Mouse (Mus musculus): ENCODE results near the gene Spock1.

- TF ChIP-seq POLR2A (IDR thresholded peaks at IDR 0.05; ENCODE audit: low read depth, low read length), result no peak
- TF ChIP-seq CTCF (conservative IDR thresholded peaks at IDR 0.05 in 1 of 2, IDR thresholded peaks at IDR 0.05 in 1 of 2; ENCODE audit: low read depth in 2 of 2, low read length in 2 of 2), result no peak
- TF ChIP-seq TBP (conservative IDR thresholded peaks at IDR 0.05; ENCODE audit: low read depth, low read length), result no peak
- no peak for TF ChIP-seq USF2 (conservative IDR thresholded peaks at IDR 0.05; ENCODE audit: low read depth, low read length)
- no peak for TF ChIP-seq ZC3H11A (IDR thresholded peaks at IDR 0.05; ENCODE audit: low read depth, low read length)
These were observed 434.1 kb downstream of the Spock1 start for GRCm38 (mm10) chr13:57474068-57474467.
